Mouse (Mus musculus) liver, postnatal 0 days (tissue): ENCODE results near the gene Eif4e2. TPM values are rescaled to one million over a fixed set of nuclear protein-coding genes. Genes with fewer than 3 reads are reported as not detected.
A peak's percentile ranks its signal among the peaks of the same experiment; 100 is the strongest.

Experiments used
- ATAC-seq: fragments of 200-750 bp; cut with Nextera tagmentation; 2 replicates; pipeline ENCODE4 v1.8.0; 2017; ENCODE audit warnings: mild to moderate bottlenecking, moderate library complexity
- DNase-seq: peaks from one replicate; pipeline ENCODE4 v3.0.0-alpha.2; 2016
- H3K27ac ChIP-seq: fragments of 300-500 bp; sonication (generic); 2 replicates; pipeline ENCODE4 v1.5.1; 2014; ENCODE audit warnings: antibody characterized with exemption, moderate library complexity, mild to moderate bottlenecking, low read depth
- H3K27me3 ChIP-seq: fragments of 300-500 bp; sonication (generic); 2 replicates; pipeline ENCODE4 v1.6.1; 2014; ENCODE audit warnings: low read length, control low read depth, mixed read lengths; ENCODE audit not compliant: insufficient read depth
- H3K36me3 ChIP-seq: fragments of 300-500 bp; sonication (generic); replicated peaks from 2 replicates; pipeline ENCODE4 v1.6.1; 2014; ENCODE audit warnings: mild to moderate bottlenecking, control low read depth, low read length, moderate library complexity, mixed read lengths; ENCODE audit not compliant: insufficient read depth
- H3K4me1 ChIP-seq: fragments of 300-500 bp; sonication (generic); 2 replicates; pipeline ENCODE4 v1.6.1; 2014; ENCODE audit warnings: antibody characterized with exemption, mild to moderate bottlenecking, control low read depth; ENCODE audit not compliant: insufficient read depth
- H3K4me2 ChIP-seq: fragments of 300-500 bp; sonication (generic); 2 replicates; pipeline ENCODE4 v1.6.1; 2014; ENCODE audit warnings: low read depth, mild to moderate bottlenecking, low read length, moderate library complexity, mixed read lengths
- H3K4me3 ChIP-seq: fragments of 300-500 bp; sonication (generic); 2 replicates; pipeline ENCODE4 v1.5.1; 2014; ENCODE audit warnings: low read depth, low read length
- H3K9ac ChIP-seq: fragments of 300-500 bp; sonication (generic); replicated peaks from 2 replicates; pipeline ENCODE4 v1.6.1; 2014; ENCODE audit warnings: mild to moderate bottlenecking, moderate library complexity
- H3K9me3 ChIP-seq: fragments of 300-500 bp; sonication (generic); 2 replicates; pipeline ENCODE4 v1.6.1; 2016; ENCODE audit warnings: mild to moderate bottlenecking, control low read depth, low read length, mixed read lengths
- CTCF ChIP-seq: sonication (generic); IDR thresholded peaks from 2 replicates; pipeline ENCODE4 v1.5.1; 2016; ENCODE audit warnings: antibody characterized with exemption, low read depth
- EP300 ChIP-seq: IDR thresholded peaks from 2 replicates; pipeline ENCODE4 v1.6.1; 2016; ENCODE audit warnings: antibody characterized with exemption, low read depth, mild to moderate bottlenecking
- WGBS: fragments of 180-500 bp; shearing (Covaris S2); extraction: QIAGEN DNeasy Blood & Tissue Kit; methylation state at CpG from one replicate; pipeline ENCODE4 v1.1.7; 2014; ENCODE audit not compliant: insufficient replicate concordance; 5-methylcytosine and 5-hydroxymethylcytosine counted together
- polyA plus RNA-seq: library from polyadenylated mRNA; unstranded; fragments of >200 nt; fragmentation: Nextera tagmentation; extraction: Ambion mirVana; gene quantifications from 2 replicates; pipeline ENCODE4 v1.2.1, GENCODE M21; 2015

The Eif4e2 gene
- polyA plus RNA-seq, 1 experiment from 2014 or later, result 91.7 TPM

DNA sequence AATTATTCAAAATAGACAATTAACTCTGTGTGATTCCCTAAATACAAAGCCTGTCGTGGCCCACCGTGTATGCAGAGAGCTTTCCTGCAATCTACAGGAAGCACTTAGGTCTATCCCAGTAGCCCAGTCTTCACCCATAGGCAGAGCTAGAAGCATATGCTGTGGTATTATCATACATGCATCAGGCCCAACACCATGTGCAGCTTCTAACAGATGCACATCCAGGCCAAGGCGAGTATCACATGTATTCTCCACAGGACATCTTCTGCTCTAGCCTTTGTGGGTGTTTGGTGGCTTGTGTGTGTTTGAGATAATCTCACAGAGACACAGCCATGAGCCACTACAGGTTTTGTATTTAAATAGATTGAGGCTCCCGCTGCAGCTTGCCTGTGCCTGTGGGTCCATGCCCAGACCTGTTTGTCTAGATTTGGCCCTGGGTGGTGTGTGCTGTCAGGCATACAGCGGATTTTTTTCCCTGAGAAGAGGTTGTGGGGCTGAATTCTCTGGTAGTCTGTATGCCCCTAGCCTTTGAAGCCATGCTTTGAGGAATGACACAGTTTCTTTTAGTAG, 38.4 kb downstream of the Eif4e2 start:
- Histone ChIP-seq H3K27me3 (0 out of 2 replicates have a peak, but pooled peaks cover 3% of the 10 kb centered on the region), H3K4me2 (no peak overlapping the region), H3K4me3 (no peak overlapping the region), H3K4me1 (no peaks in the 10 kb centered on the region), H3K36me3 (no peaks in the 10 kb centered on the region), H3K27ac (no peak overlapping the region), H3K9me3 (no peaks in the 10 kb centered on the region), H3K9ac (no peak overlapping the region)
- WGBS, result 48% methylated on average over 5 of the region's 5 CpGs
- ATAC-seq, result peak; percentile 89
- DNase-seq, result no peak
- TF ChIP-seq CTCF (no peak), EP300 (peak; percentile 41; the same call in 1 of the 2 replicates)

DNA sequence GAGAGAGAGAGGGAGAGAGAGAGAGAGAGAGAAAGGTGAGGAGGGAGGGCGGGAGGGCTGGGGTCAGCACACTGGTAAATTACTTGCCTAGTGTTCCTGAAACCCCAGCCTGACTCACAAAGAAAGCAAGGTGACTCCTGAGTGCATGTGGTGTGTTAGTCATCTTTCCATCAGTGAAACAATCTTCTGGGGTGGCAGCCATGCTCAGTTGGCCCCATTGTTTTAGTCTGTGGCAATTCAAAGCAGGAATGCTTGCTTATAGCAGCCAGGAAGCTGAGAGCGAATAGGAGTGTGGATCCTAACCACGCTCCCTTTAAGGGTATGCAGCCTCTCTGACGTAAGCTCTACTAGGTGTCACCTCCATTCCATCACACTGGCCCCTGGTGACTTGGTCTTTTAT, 41.5 kb downstream of the Eif4e2 start:
- WGBS, result 49% methylated on average over 4 of the region's 4 CpGs
- Histone ChIP-seq H3K27me3 (peaks cover 23% of the 10 kb centered on the region), H3K4me1 (peaks cover 4% of the 10 kb centered on the region; the same call in 1 of the 2 replicates), H3K36me3 (no peaks in the 10 kb centered on the region), H3K4me2 (no peak overlapping the region), H3K9ac (no peak overlapping the region), H3K4me3 (no peak overlapping the region), H3K9me3 (no peaks in the 10 kb centered on the region), H3K27ac (no peak overlapping the region)
- ATAC-seq, result no peak
- no peak for DNase-seq
- no peak for TF ChIP-seq CTCF
- no peak for TF ChIP-seq EP300

DNA sequence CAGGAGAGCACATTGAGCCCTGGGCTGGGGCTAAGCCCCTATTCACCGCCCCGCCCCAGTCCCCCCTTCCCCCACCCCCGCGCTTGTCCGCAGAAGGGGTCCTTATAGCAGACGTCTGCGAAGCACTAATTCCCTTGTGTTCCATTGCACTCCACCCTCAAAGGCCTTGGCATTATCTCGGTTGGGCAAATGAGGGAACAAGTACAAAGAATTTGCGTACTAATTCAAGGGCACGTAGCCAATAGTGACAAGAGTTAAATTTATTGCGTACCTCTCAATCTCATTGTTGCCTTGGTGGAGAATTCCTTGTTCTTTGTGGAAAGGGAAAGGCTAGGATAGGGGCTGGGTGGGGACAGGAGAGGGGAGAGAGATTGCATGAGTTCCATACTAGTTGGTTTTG, 44.0 kb downstream of the Eif4e2 start:
- Histone ChIP-seq H3K27me3 (peaks cover 35% of the 10 kb centered on the region), H3K9ac (no peak overlapping the region), H3K4me3 (no peak overlapping the region), H3K27ac (no peak overlapping the region), H3K4me2 (no peak overlapping the region), H3K4me1 (peaks cover 4% of the 10 kb centered on the region; the same call in 1 of the 2 replicates), H3K9me3 (no peaks in the 10 kb centered on the region), H3K36me3 (no peaks in the 10 kb centered on the region)
- 26% methylated on average over 11 of the region's 11 CpGs for WGBS
- TF ChIP-seq EP300, result no peak
- no peak for TF ChIP-seq CTCF
- no peak for ATAC-seq
- no peak for DNase-seq

DNA sequence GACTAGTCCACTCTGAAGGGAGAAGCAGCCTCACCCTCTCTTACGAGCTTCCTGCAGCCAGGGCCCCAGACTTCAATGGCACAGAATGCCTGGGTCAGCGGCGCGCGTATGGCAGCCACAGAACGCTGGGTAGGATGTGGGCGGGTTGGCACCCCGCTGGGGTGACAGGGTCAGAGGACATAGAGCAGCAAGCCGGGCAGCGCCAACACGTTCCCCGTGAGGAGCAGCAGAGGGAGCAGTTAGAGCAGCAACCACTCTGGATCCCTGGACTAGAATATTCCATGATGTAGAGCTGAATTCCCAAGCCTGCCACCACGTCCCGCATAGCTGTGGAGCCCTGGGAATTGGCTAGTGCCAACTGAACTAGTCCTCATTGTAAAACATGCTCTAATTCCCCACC, 44.8 kb downstream of the Eif4e2 start:
- 12% methylated on average over 14 of the region's 14 CpGs for WGBS
- H3K4me3 ChIP-seq, result no peak overlapping the region
- H3K9ac ChIP-seq, result no peak overlapping the region
- H3K27me3 ChIP-seq, result peaks cover 43% of the 10 kb centered on the region
- no peak for TF ChIP-seq EP300
- TF ChIP-seq CTCF, result peak; percentile 38
- DNase-seq, result peak; percentile 32
- H3K36me3 ChIP-seq, result no peaks in the 10 kb centered on the region
- no peak overlapping the region for H3K27ac ChIP-seq
- no peaks in the 10 kb centered on the region for H3K9me3 ChIP-seq
- peaks cover 4% of the 10 kb centered on the region; the same call in 1 of the 2 replicates for H3K4me1 ChIP-seq
- ATAC-seq, result peak; percentile 44; the same call in 1 of the 2 replicates
- 0 out of 2 replicates have a peak overlapping the region, but pooled peaks have one; percentile 27 for H3K4me2 ChIP-seq

DNA sequence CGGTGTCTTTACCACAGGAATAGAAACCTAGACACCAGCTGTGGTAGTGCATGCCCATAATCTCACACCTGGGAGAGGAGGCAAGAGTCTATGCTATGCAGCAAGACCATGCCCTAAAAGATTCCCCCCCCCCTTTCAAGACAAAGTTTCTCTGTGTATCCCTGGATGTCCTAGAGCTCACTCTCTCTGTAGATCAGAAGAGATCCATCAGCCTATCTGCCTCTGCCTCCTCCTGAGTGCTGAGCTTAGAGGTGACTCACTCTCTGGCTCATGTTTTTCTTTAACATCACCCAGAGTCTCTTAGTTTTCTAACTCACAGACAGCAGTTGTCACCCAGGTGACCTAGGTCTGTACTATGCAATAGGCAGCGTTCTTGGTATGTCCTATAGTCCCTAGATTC, 45.6 kb downstream of the Eif4e2 start:
- Histone ChIP-seq H3K36me3 (no peaks in the 10 kb centered on the region), H3K9ac (no peak overlapping the region), H3K27ac (no peak overlapping the region), H3K4me1 (peaks cover 10% of the 10 kb centered on the region), H3K4me2 (no peak overlapping the region), H3K27me3 (peaks cover 51% of the 10 kb centered on the region), H3K4me3 (no peak overlapping the region), H3K9me3 (no peaks in the 10 kb centered on the region)
- DNase-seq (no peak), ATAC-seq (no peak)
- WGBS, result 52% methylated on average over 2 of the region's 2 CpGs
- TF ChIP-seq EP300, result no peak
- no peak for TF ChIP-seq CTCF

DNA sequence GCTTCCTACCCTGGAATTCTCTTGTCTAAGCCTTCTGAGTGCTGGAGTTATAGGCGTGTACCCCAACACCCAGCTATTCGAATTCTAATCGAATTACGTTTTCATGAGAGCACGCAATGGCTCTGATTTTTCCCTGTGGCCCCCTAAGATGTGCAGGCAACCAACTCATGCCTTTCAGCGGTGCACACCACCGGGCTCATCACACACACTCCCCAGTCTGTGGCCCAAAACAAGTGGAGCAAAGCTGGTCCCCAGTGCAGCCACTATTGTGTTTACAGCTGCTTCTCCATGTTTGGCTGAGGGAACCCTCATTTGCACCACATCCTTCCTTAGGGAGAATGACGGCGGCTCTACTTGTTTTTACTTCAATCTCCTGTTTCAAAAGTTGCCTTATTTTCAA, 49.5 kb downstream of the Eif4e2 start:
- no peak overlapping the region for H3K27ac ChIP-seq
- no peak for DNase-seq
- WGBS, result 8% methylated on average over 9 of the region's 9 CpGs
- no peak overlapping the region for H3K9ac ChIP-seq
- H3K4me1 ChIP-seq, result peaks cover 15% of the 10 kb centered on the region
- H3K36me3 ChIP-seq, result no peaks in the 10 kb centered on the region
- no peak overlapping the region for H3K4me3 ChIP-seq
- no peaks in the 10 kb centered on the region for H3K9me3 ChIP-seq
- peaks cover 71% of the 10 kb centered on the region for H3K27me3 ChIP-seq
- TF ChIP-seq CTCF (no peak), EP300 (no peak)
- no peak overlapping the region for H3K4me2 ChIP-seq
- ATAC-seq, result no peak
